Mouse (Mus musculus): ENCODE measurements around the gene Slc6a12. TPM values are rescaled to one million over a fixed set of nuclear protein-coding genes. Genes with fewer than 3 reads are reported as not detected.

The Slc6a12 gene
- polyA plus RNA-seq, 1 experiment from 2014 or later = 0.66 TPM

GRCm38 (mm10) chr6:121382071-121382470 lies 39.2 kb downstream of the Slc6a12 start:
- ATAC-seq = no peak
- Histone ChIP-seq H3K9me3 (replicated peaks; ENCODE audit: control insufficient read depth, low read length) (no peaks in the 10 kb centered on the region), H3K4me3 (ENCODE audit: low read depth, low read length) (no peak overlapping the region), H3K4me2 (ENCODE audit: low read length) (no peak overlapping the region), H3K9ac (ENCODE audit: low read length) (no peak overlapping the region), H3K4me1 (ENCODE audit: control insufficient read depth, insufficient read depth, low read length) (no peaks in the 10 kb centered on the region), H3K27ac (ENCODE audit: low read depth, low read length) (no peak overlapping the region), H3K27me3 (replicated peaks; ENCODE audit: control insufficient read depth, insufficient read depth, low read length) (no peaks in the 10 kb centered on the region), H3K36me3 (ENCODE audit: control insufficient read depth, insufficient read depth, low read length) (no peaks in the 10 kb centered on the region)
- no peak for DNase-seq (ENCODE audit: low spot score)
- 37% methylated on average over 10 of the region's 10 CpGs for WGBS

- Histone ChIP-seq H3K9ac (ENCODE audit: low read length) (no peak overlapping the region), H3K4me1 (ENCODE audit: control insufficient read depth, insufficient read depth, low read length) (no peaks in the 10 kb centered on the region), H3K27ac (ENCODE audit: low read depth, low read length) (no peak overlapping the region), H3K27me3 (replicated peaks; ENCODE audit: control insufficient read depth, insufficient read depth, low read length) (no peaks in the 10 kb centered on the region), H3K4me2 (ENCODE audit: low read length) (no peak overlapping the region), H3K9me3 (replicated peaks; ENCODE audit: control insufficient read depth, low read length) (no peaks in the 10 kb centered on the region), H3K36me3 (ENCODE audit: control insufficient read depth, insufficient read depth, low read length) (no peaks in the 10 kb centered on the region), H3K4me3 (ENCODE audit: low read depth, low read length) (no peak overlapping the region)
- DNase-seq (ENCODE audit: low spot score) (no peak), ATAC-seq (no peak)
- 74% methylated on average over 3 of the region's 3 CpGs for WGBS
Observed at GRCm38 (mm10) chr6:121385397-121385796, 42.5 kb downstream of the Slc6a12 start.

GRCm38 (mm10) chr6:121392610-121393252 lies 49.9 kb downstream of the Slc6a12 start:
- no peak for ATAC-seq
- Histone ChIP-seq H3K27me3 (replicated peaks; ENCODE audit: control insufficient read depth, insufficient read depth, low read length) (no peaks in the 10 kb centered on the region), H3K9me3 (replicated peaks; ENCODE audit: control insufficient read depth, low read length) (0 out of 2 replicates have a peak, but pooled peaks cover 2% of the 10 kb centered on the region)

GRCm38 (mm10) chr6:121401140-121401539 lies 58.3 kb downstream of the Slc6a12 start:
- no peak overlapping the region for H3K27ac ChIP-seq (ENCODE audit: low read depth, low read length)
- no peaks in the 10 kb centered on the region for H3K4me1 ChIP-seq (ENCODE audit: control insufficient read depth, insufficient read depth, low read length)
- no peak for ATAC-seq
- no peak for DNase-seq (ENCODE audit: low spot score)
- H3K4me3 ChIP-seq (ENCODE audit: low read depth, low read length) = no peak overlapping the region
- no peak overlapping the region for H3K9ac ChIP-seq (ENCODE audit: low read length)
- H3K27me3 ChIP-seq (replicated peaks; ENCODE audit: control insufficient read depth, insufficient read depth, low read length) = no peaks in the 10 kb centered on the region
- H3K4me2 ChIP-seq (ENCODE audit: low read length) = no peak overlapping the region
- H3K9me3 ChIP-seq (replicated peaks; ENCODE audit: control insufficient read depth, low read length) = no peaks in the 10 kb centered on the region
- WGBS = 93% methylated on average over 6 of the region's 6 CpGs
- H3K36me3 ChIP-seq (ENCODE audit: control insufficient read depth, insufficient read depth, low read length) = no peaks in the 10 kb centered on the region

More at GRCm38 (mm10) chr6:121392610-121393252, 49.9 kb downstream of the Slc6a12 start:
- H3K4me2 ChIP-seq (ENCODE audit: low read length) = no peak overlapping the region
- 88% methylated on average over 4 of the region's 4 CpGs for WGBS
- H3K4me1 ChIP-seq (ENCODE audit: control insufficient read depth, insufficient read depth, low read length) = no peaks in the 10 kb centered on the region
- no peak for DNase-seq (ENCODE audit: low spot score)
- H3K9ac ChIP-seq (ENCODE audit: low read length) = no peak overlapping the region
- no peak overlapping the region for H3K4me3 ChIP-seq (ENCODE audit: low read depth, low read length)
- H3K27ac ChIP-seq (ENCODE audit: low read depth, low read length) = no peak overlapping the region
- H3K36me3 ChIP-seq (ENCODE audit: control insufficient read depth, insufficient read depth, low read length) = no peaks in the 10 kb centered on the region

- no peak overlapping the region for H3K4me3 ChIP-seq (ENCODE audit: low read depth, low read length)
- no peaks in the 10 kb centered on the region for H3K36me3 ChIP-seq (ENCODE audit: control insufficient read depth, insufficient read depth, low read length)
- no peak overlapping the region for H3K9ac ChIP-seq (ENCODE audit: low read length)
- ATAC-seq = peak; percentile 61; the same call in 1 of the 2 replicates
- no peak for DNase-seq (ENCODE audit: low spot score)
- H3K4me2 ChIP-seq (ENCODE audit: low read length) = no peak overlapping the region
- no peak overlapping the region for H3K27ac ChIP-seq (ENCODE audit: low read depth, low read length)
- H3K27me3 ChIP-seq (replicated peaks; ENCODE audit: control insufficient read depth, insufficient read depth, low read length) = no peaks in the 10 kb centered on the region
- 72% methylated on average over 14 of the region's 14 CpGs for WGBS
- H3K4me1 ChIP-seq (ENCODE audit: control insufficient read depth, insufficient read depth, low read length) = no peaks in the 10 kb centered on the region
- no peaks in the 10 kb centered on the region for H3K9me3 ChIP-seq (replicated peaks; ENCODE audit: control insufficient read depth, low read length)
Observed at GRCm38 (mm10) chr6:121401826-121402660, 59.2 kb downstream of the Slc6a12 start.

- Histone ChIP-seq H3K4me1 (ENCODE audit: control insufficient read depth, insufficient read depth, low read length) (no peaks in the 10 kb centered on the region), H3K27ac (ENCODE audit: low read depth, low read length) (no peak overlapping the region; the same call in 1 of the 2 replicates), H3K9ac (ENCODE audit: low read length) (no peak overlapping the region), H3K36me3 (ENCODE audit: control insufficient read depth, insufficient read depth, low read length) (no peaks in the 10 kb centered on the region), H3K27me3 (replicated peaks; ENCODE audit: control insufficient read depth, insufficient read depth, low read length) (no peaks in the 10 kb centered on the region), H3K4me2 (ENCODE audit: low read length) (no peak overlapping the region), H3K9me3 (replicated peaks; ENCODE audit: control insufficient read depth, low read length) (no peaks in the 10 kb centered on the region), H3K4me3 (ENCODE audit: low read depth, low read length) (no peak overlapping the region)
- ATAC-seq (peak; percentile 54), DNase-seq (ENCODE audit: low spot score) (peak; percentile 49)
- 50% methylated on average over 8 of the region's 8 CpGs for WGBS
Observed at GRCm38 (mm10) chr6:121402661-121403244, 59.9 kb downstream of the Slc6a12 start.

GRCm38 (mm10) chr6:121405311-121405710 lies 62.4 kb downstream of the Slc6a12 start:
- Histone ChIP-seq H3K27ac (ENCODE audit: low read depth, low read length) (no peak overlapping the region), H3K4me3 (ENCODE audit: low read depth, low read length) (no peak overlapping the region), H3K9ac (ENCODE audit: low read length) (no peak overlapping the region), H3K4me1 (ENCODE audit: control insufficient read depth, insufficient read depth, low read length) (no peaks in the 10 kb centered on the region), H3K9me3 (replicated peaks; ENCODE audit: control insufficient read depth, low read length) (no peaks in the 10 kb centered on the region), H3K27me3 (replicated peaks; ENCODE audit: control insufficient read depth, insufficient read depth, low read length) (no peaks in the 10 kb centered on the region), H3K36me3 (ENCODE audit: control insufficient read depth, insufficient read depth, low read length) (no peaks in the 10 kb centered on the region), H3K4me2 (ENCODE audit: low read length) (no peak overlapping the region)
- 89% methylated on average over 8 of the region's 8 CpGs for WGBS
- ATAC-seq (no peak), DNase-seq (ENCODE audit: low spot score) (no peak)

GRCm38 (mm10) chr6:121407571-121408011 lies 64.7 kb downstream of the Slc6a12 start:
- no peaks in the 10 kb centered on the region for H3K36me3 ChIP-seq (ENCODE audit: control insufficient read depth, insufficient read depth, low read length)
- H3K9ac ChIP-seq (ENCODE audit: low read length) = no peak overlapping the region
- no peaks in the 10 kb centered on the region for H3K4me1 ChIP-seq (ENCODE audit: control insufficient read depth, insufficient read depth, low read length)
- DNase-seq (ENCODE audit: low spot score) = no peak
- H3K4me2 ChIP-seq (ENCODE audit: low read length) = no peak overlapping the region
- WGBS = 33% methylated on average over 5 of the region's 5 CpGs
- H3K27ac ChIP-seq (ENCODE audit: low read depth, low read length) = no peak overlapping the region
- no peak; the same call in 1 of the 2 replicates for ATAC-seq
- H3K9me3 ChIP-seq (replicated peaks; ENCODE audit: control insufficient read depth, low read length) = no peaks in the 10 kb centered on the region
- H3K4me3 ChIP-seq (ENCODE audit: low read depth, low read length) = no peak overlapping the region
- H3K27me3 ChIP-seq (replicated peaks; ENCODE audit: control insufficient read depth, insufficient read depth, low read length) = peaks cover 17% of the 10 kb centered on the region

Measured in forebrain, embryonic 14.5 days (tissue).